Mouse (Mus musculus) E14TG2a.4 (cell line): ENCODE measurements around the gene Mboat2.

Source experiments
- CTCF ChIP-seq: conservative IDR thresholded peaks from 2 replicates; pipeline ENCODE4 v1.5.1; 2014; ENCODE audit warnings: low read length
- NANOG ChIP-seq: IDR thresholded peaks from 2 replicates; pipeline ENCODE4 v1.6.1; 2014; ENCODE audit warnings: borderline replicate concordance, low read length, mixed read lengths

DNA sequence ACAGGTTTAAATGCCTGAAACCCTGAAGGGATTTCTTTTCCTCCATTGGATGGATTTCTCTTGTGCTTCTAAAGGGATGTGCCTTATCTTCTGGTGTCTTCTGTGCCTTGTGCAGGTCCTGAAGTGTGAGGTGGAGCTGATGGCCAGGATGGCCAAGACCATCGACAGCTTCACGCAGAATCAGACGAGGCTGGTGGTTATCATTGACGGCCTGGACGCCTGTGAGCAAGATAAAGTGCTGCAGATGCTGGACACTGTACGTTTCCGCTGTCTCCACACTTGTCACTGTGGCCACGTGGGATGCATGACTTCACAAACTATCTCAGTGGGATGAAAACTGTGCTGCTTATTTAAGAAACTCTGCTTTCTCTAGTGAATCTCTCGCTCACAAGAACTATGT lies 179.3 kb downstream of the Mboat2 start:
- no peak for TF ChIP-seq CTCF
- no peak for TF ChIP-seq NANOG
